Mouse (Mus musculus) erythroblast, adult 5-6 weeks (primary cell): Measurements from ENCODE around the gene Lrrn3. TPM values are rescaled to one million over a fixed set of nuclear protein-coding genes. Genes with fewer than 3 reads are reported as not detected.

Experiments
- ATAC-seq: replicated peaks from 2 replicates; pipeline ENCODE4 v1.8.0; 2016; ENCODE audit warnings: moderate number of reproducible peaks, mild to moderate bottlenecking, moderate TSS enrichment, inconsistent platforms; ENCODE audit not compliant: poor library complexity, low FRiP score, severe bottlenecking
- total RNA-seq, 2 experiments: library from RNA; stranded (forward) in 1 of 2; stranded (reverse) in 1 of 2; fragments of 150-400 nt in 1 of 2; fragments of 200-764, 138-1000 nt in 1 of 2; gene quantifications; 2 replicates each; pipeline versions ENCODE4 v1.2.3 to v1.2.4; 2015 to 2017; ENCODE audit warnings: low replicate concordance in 2 of 2

Gene Lrrn3
- 0.63 and 0.77 TPM in 2 replicates for total RNA-seq (2015; ENCODE audit: low replicate concordance)
- 0.43 TPM in 1 of 2 replicates, not detected in the other for total RNA-seq (2017; ENCODE audit: low replicate concordance)

GRCm38 (mm10) chr12:41486331-41486730 is at the start of gene Lrrn3:
Gene Lrrn3, minus strand, starts transcription at chr12:41486431.
- no peak for ATAC-seq

- ATAC-seq: no peak
Measured at GRCm38 (mm10) chr12:41528410-41528809, 42.2 kb upstream of the Lrrn3 start.

GRCm38 (mm10) chr12:41526688-41527087 is 40.5 kb upstream of the Lrrn3 start:
- no peak for ATAC-seq

- no peak for ATAC-seq
Measured at GRCm38 (mm10) chr12:41521671-41522070, 35.4 kb upstream of the Lrrn3 start.

- ATAC-seq: no peak
Measured at GRCm38 (mm10) chr12:41520326-41520725, 34.1 kb upstream of the Lrrn3 start.

GRCm38 (mm10) chr12:41518897-41519296 is 32.7 kb upstream of the Lrrn3 start:
- no peak for ATAC-seq

- ATAC-seq: no peak
Measured at GRCm38 (mm10) chr12:41510588-41510987, 24.4 kb upstream of the Lrrn3 start.

- no peak for ATAC-seq
Measured at GRCm38 (mm10) chr12:41508610-41509009, 22.4 kb upstream of the Lrrn3 start.

GRCm38 (mm10) chr12:41500049-41500820 is 14.0 kb upstream of the Lrrn3 start:
- ATAC-seq: no peak

GRCm38 (mm10) chr12:41494620-41495019 is 8.4 kb upstream of the Lrrn3 start:
- no peak for ATAC-seq

- no peak for ATAC-seq
Measured at GRCm38 (mm10) chr12:41487005-41487404, 774 bp upstream of the Lrrn3 start.

GRCm38 (mm10) chr12:41485512-41486215 is 567 bp downstream of the Lrrn3 start:
- no peak for ATAC-seq

- no peak for ATAC-seq
Measured at GRCm38 (mm10) chr12:41484689-41485511, 1.3 kb downstream of the Lrrn3 start.

GRCm38 (mm10) chr12:41483593-41484451 is 2.4 kb downstream of the Lrrn3 start:
- no peak for ATAC-seq

- no peak for ATAC-seq
Measured at GRCm38 (mm10) chr12:41483091-41483592, 3.1 kb downstream of the Lrrn3 start.

- ATAC-seq: no peak
Measured at GRCm38 (mm10) chr12:41481486-41481885, 4.7 kb downstream of the Lrrn3 start.

- ATAC-seq: no peak
Measured at GRCm38 (mm10) chr12:41469096-41469801, 17.0 kb downstream of the Lrrn3 start.

GRCm38 (mm10) chr12:41468374-41468991 is 17.7 kb downstream of the Lrrn3 start:
- ATAC-seq: no peak
